ENCODE assay signal across 8 mouse cellular contexts in genomic region chr9:96719408-96720158, GRCm38 (mm10). TPM values are rescaled to one million over a fixed set of nuclear protein-coding genes. Genes with fewer than 3 reads are reported as not detected.
A peak's percentile ranks its signal among the peaks of the same experiment; 100 is the strongest.
DNase-seq lines count a peak whose midpoint lies in the region; ATAC-seq lines count a peak whose summit lies in the region.

No protein-coding gene starts in this region.

- peak overlapping the region; percentile 74 for H3K4me2 ChIP-seq in intestine, embryonic 14.5 days (ENCODE audit: low read length)
- peak overlapping the region; percentile 81 for H3K4me2 ChIP-seq in liver, embryonic 15.5 days

- H3K27ac ChIP-seq in intestine, embryonic 14.5 days (ENCODE audit: low read depth): peak overlapping the region; percentile 96
- peak overlapping the region; percentile 91 for H3K27ac ChIP-seq in liver, embryonic 15.5 days (replicated peaks)

- H3K9ac ChIP-seq in intestine, embryonic 14.5 days (ENCODE audit: low read length): peak overlapping the region; percentile 96
- H3K9ac ChIP-seq in liver, embryonic 15.5 days: peak overlapping the region; percentile 81

- 0 out of 2 replicates have a peak, but pooled peaks cover 5% of the 10 kb centered on the region for H3K36me3 ChIP-seq in intestine, embryonic 14.5 days (ENCODE audit: control insufficient read depth, insufficient read depth, low read length)
- H3K36me3 ChIP-seq in liver, embryonic 15.5 days (replicated peaks): 0 out of 2 replicates have a peak, but pooled peaks cover 6% of the 10 kb centered on the region

- H3K4me3 ChIP-seq in intestine, embryonic 14.5 days (ENCODE audit: low read depth, low read length): peak overlapping the region; percentile 74
- peak overlapping the region; percentile 84 for H3K4me3 ChIP-seq in liver, embryonic 15.5 days (replicated peaks)

- H3K27me3 ChIP-seq in intestine, embryonic 14.5 days (replicated peaks; ENCODE audit: control insufficient read depth, insufficient read depth, low read length): no peaks in the 10 kb centered on the region
- no peaks in the 10 kb centered on the region for H3K27me3 ChIP-seq in liver, embryonic 15.5 days

- no peaks in the 10 kb centered on the region for H3K9me3 ChIP-seq in intestine, embryonic 14.5 days (ENCODE audit: control insufficient read depth, low read length)
- H3K9me3 ChIP-seq in liver, embryonic 15.5 days (replicated peaks): no peaks in the 10 kb centered on the region

- DNase-seq in urinary bladder, adult 18-20 months (ENCODE audit: low spot score in 2 of 2): peak; percentile 59 to 76
- no peak for DNase-seq in urinary bladder, postnatal 10 days (ENCODE audit: low spot score)
- DNase-seq in gastrocnemius, postnatal 36 days: peak; percentile 61 to 73
- DNase-seq in intestine, embryonic 14.5 days (ENCODE audit: low spot score): peak; percentile 84
- peak; percentile 77 for DNase-seq in neural tube, embryonic 10.5 days (ENCODE audit: extremely low spot score, low spot score)
- peak; percentile 78 for DNase-seq in testis, postnatal 10 days (ENCODE audit: low spot score)

- intact Hi-C loops in gastrocnemius, postnatal 36 days (cut with DNase I): no loop called here

- ATAC-seq in common myeloid progenitor, adult 5-6 weeks (replicated peaks; ENCODE audit: low read depth, poor library complexity, severe bottlenecking): peak; percentile 66
- peak; percentile 85 for ATAC-seq in intestine, embryonic 14.5 days (replicated peaks; ENCODE audit: low FRiP score, low TSS enrichment, low read depth)
- ATAC-seq in liver, embryonic 15.5 days (ENCODE audit: insufficient read depth): peak; percentile 79

- under 1% methylated on average over 61 of the region's 85 CpGs for WGBS in intestine, embryonic 14.5 days
- WGBS in liver, embryonic 15.5 days (ENCODE audit: insufficient replicate concordance): 2% methylated on average over 84 of the region's 85 CpGs

- peaks cover 20% of the 10 kb centered on the region for H3K4me1 ChIP-seq in intestine, embryonic 14.5 days (replicated peaks; ENCODE audit: control insufficient read depth, insufficient read depth, low read length)
- peaks cover 58% of the 10 kb centered on the region for H3K4me1 ChIP-seq in liver, embryonic 15.5 days (replicated peaks)

RNA-seq across cellular contexts. Expression of gene Zbtb38, which starts 33.0 kb away (rescaled TPM):
- 25.8 and 41.8 TPM in 2 replicates for total RNA-seq in common myeloid progenitor, adult 5-6 weeks (2017)
- total RNA-seq in gastrocnemius, postnatal 36 days (2021): 10 to 100 TPM; 16.7 to 24.2 TPM
- 20.2 and 21.0 TPM in 2 replicates for polyA plus RNA-seq in intestine, embryonic 14.5 days (2014; fragmentation: Nextera tagmentation; extraction: Ambion mirVana)
- polyA plus RNA-seq in liver, embryonic 15.5 days (2015; fragmentation: Nextera tagmentation; extraction: Ambion mirVana): 5.3 and 5.9 TPM in 2 replicates
